Mouse (Mus musculus): ENCODE measurements around the gene Plbd1. TPM values are rescaled to one million over a fixed set of nuclear protein-coding genes. Genes with fewer than 3 reads are reported as not detected.

The Plbd1 gene
- polyA plus RNA-seq, 1 experiment from 2014 or later = 1.4 TPM

- peaks cover 18% of the 10 kb centered on the region for H3K27me3 ChIP-seq (ENCODE audit: control insufficient read depth, insufficient read depth, low read length)
- no peak for DNase-seq (ENCODE audit: low spot score, missing footprints)
- H3K9ac ChIP-seq (ENCODE audit: low read length) = no peak overlapping the region
- 90% methylated on average over 9 of the region's 9 CpGs for WGBS
- no peak overlapping the region for H3K4me2 ChIP-seq
- peaks cover 7% of the 10 kb centered on the region; the same call in 1 of the 2 replicates for H3K4me1 ChIP-seq (ENCODE audit: control insufficient read depth, insufficient read depth, low read length)
- no peak overlapping the region for H3K4me3 ChIP-seq (ENCODE audit: low read depth, low read length)
- no peaks in the 10 kb centered on the region for H3K9me3 ChIP-seq (ENCODE audit: control insufficient read depth, low read length)
- no peaks in the 10 kb centered on the region for H3K36me3 ChIP-seq (ENCODE audit: control insufficient read depth, insufficient read depth, low read length)
- ATAC-seq (ENCODE audit: low FRiP score) = no peak
- H3K27ac ChIP-seq (ENCODE audit: low read depth, low read length) = no peak overlapping the region
Measured at GRCm38 (mm10) chr6:136659226-136659625, 2.5 kb downstream of the Plbd1 start.

GRCm38 (mm10) chr6:136658303-136658702 is 3.4 kb downstream of the Plbd1 start:
- 86% methylated on average over 4 of the region's 4 CpGs for WGBS
- Histone ChIP-seq H3K9me3 (ENCODE audit: control insufficient read depth, low read length) (no peaks in the 10 kb centered on the region), H3K4me2 (no peak overlapping the region), H3K27me3 (ENCODE audit: control insufficient read depth, insufficient read depth, low read length) (peaks cover 18% of the 10 kb centered on the region), H3K4me1 (ENCODE audit: control insufficient read depth, insufficient read depth, low read length) (peaks cover 7% of the 10 kb centered on the region; the same call in 1 of the 2 replicates), H3K9ac (ENCODE audit: low read length) (no peak overlapping the region), H3K4me3 (ENCODE audit: low read depth, low read length) (no peak overlapping the region), H3K27ac (ENCODE audit: low read depth, low read length) (no peak overlapping the region), H3K36me3 (ENCODE audit: control insufficient read depth, insufficient read depth, low read length) (no peaks in the 10 kb centered on the region)
- no peak for ATAC-seq (ENCODE audit: low FRiP score)
- DNase-seq (ENCODE audit: low spot score, missing footprints) = peak; percentile 37

GRCm38 (mm10) chr6:136655786-136656185 is 5.9 kb downstream of the Plbd1 start:
- H3K9me3 ChIP-seq (ENCODE audit: control insufficient read depth, low read length) = no peaks in the 10 kb centered on the region
- H3K4me1 ChIP-seq (ENCODE audit: control insufficient read depth, insufficient read depth, low read length) = no peaks in the 10 kb centered on the region
- H3K36me3 ChIP-seq (ENCODE audit: control insufficient read depth, insufficient read depth, low read length) = no peaks in the 10 kb centered on the region
- no peak for ATAC-seq (ENCODE audit: low FRiP score)
- H3K9ac ChIP-seq (ENCODE audit: low read length) = no peak overlapping the region
- WGBS = 75% methylated on average over 11 of the region's 11 CpGs
- DNase-seq (ENCODE audit: low spot score, missing footprints) = peak; percentile 66
- H3K4me2 ChIP-seq = no peak overlapping the region
- no peaks in the 10 kb centered on the region; the same call in 1 of the 2 replicates for H3K27me3 ChIP-seq (ENCODE audit: control insufficient read depth, insufficient read depth, low read length)
- H3K27ac ChIP-seq (ENCODE audit: low read depth, low read length) = no peak overlapping the region
- H3K4me3 ChIP-seq (ENCODE audit: low read depth, low read length) = no peak overlapping the region

- no peak for DNase-seq (ENCODE audit: low spot score, missing footprints)
- Histone ChIP-seq H3K4me2 (no peak overlapping the region), H3K36me3 (ENCODE audit: control insufficient read depth, insufficient read depth, low read length) (no peaks in the 10 kb centered on the region), H3K9ac (ENCODE audit: low read length) (no peak overlapping the region), H3K27me3 (ENCODE audit: control insufficient read depth, insufficient read depth, low read length) (no peaks in the 10 kb centered on the region), H3K4me3 (ENCODE audit: low read depth, low read length) (no peak overlapping the region), H3K27ac (ENCODE audit: low read depth, low read length) (no peak overlapping the region), H3K9me3 (ENCODE audit: control insufficient read depth, low read length) (no peaks in the 10 kb centered on the region), H3K4me1 (ENCODE audit: control insufficient read depth, insufficient read depth, low read length) (no peaks in the 10 kb centered on the region)
- WGBS = 92% methylated on average over 20 of the region's 20 CpGs
- no peak for ATAC-seq (ENCODE audit: low FRiP score)
Measured at GRCm38 (mm10) chr6:136654470-136654869, 7.3 kb downstream of the Plbd1 start.

- Histone ChIP-seq H3K4me2 (no peak overlapping the region), H3K4me1 (ENCODE audit: control insufficient read depth, insufficient read depth, low read length) (no peaks in the 10 kb centered on the region), H3K9me3 (ENCODE audit: control insufficient read depth, low read length) (no peaks in the 10 kb centered on the region), H3K4me3 (ENCODE audit: low read depth, low read length) (no peak overlapping the region), H3K9ac (ENCODE audit: low read length) (no peak overlapping the region), H3K36me3 (ENCODE audit: control insufficient read depth, insufficient read depth, low read length) (no peaks in the 10 kb centered on the region), H3K27me3 (ENCODE audit: control insufficient read depth, insufficient read depth, low read length) (no peaks in the 10 kb centered on the region), H3K27ac (ENCODE audit: low read depth, low read length) (no peak overlapping the region)
- peak; percentile 37 for DNase-seq (ENCODE audit: low spot score, missing footprints)
- WGBS = 69% methylated on average over 5 of the region's 5 CpGs
- ATAC-seq (ENCODE audit: low FRiP score) = no peak
Measured at GRCm38 (mm10) chr6:136653331-136653730, 8.4 kb downstream of the Plbd1 start.

- no peaks in the 10 kb centered on the region for H3K9me3 ChIP-seq (ENCODE audit: control insufficient read depth, low read length)
- no peak overlapping the region for H3K27ac ChIP-seq (ENCODE audit: low read depth, low read length)
- H3K36me3 ChIP-seq (ENCODE audit: control insufficient read depth, insufficient read depth, low read length) = no peaks in the 10 kb centered on the region
- ATAC-seq (ENCODE audit: low FRiP score) (no peak), DNase-seq (ENCODE audit: low spot score, missing footprints) (peak; percentile 14)
- 91% methylated on average over 8 of the region's 8 CpGs for WGBS
- no peaks in the 10 kb centered on the region for H3K27me3 ChIP-seq (ENCODE audit: control insufficient read depth, insufficient read depth, low read length)
- H3K4me2 ChIP-seq = no peak overlapping the region
- H3K9ac ChIP-seq (ENCODE audit: low read length) = no peak overlapping the region
- no peaks in the 10 kb centered on the region for H3K4me1 ChIP-seq (ENCODE audit: control insufficient read depth, insufficient read depth, low read length)
- H3K4me3 ChIP-seq (ENCODE audit: low read depth, low read length) = no peak overlapping the region
Measured at GRCm38 (mm10) chr6:136650664-136651063, 11.1 kb downstream of the Plbd1 start.

GRCm38 (mm10) chr6:136647455-136647861 is 14.3 kb downstream of the Plbd1 start:
- Histone ChIP-seq H3K4me2 (no peak overlapping the region), H3K27me3 (ENCODE audit: control insufficient read depth, insufficient read depth, low read length) (no peaks in the 10 kb centered on the region), H3K4me1 (ENCODE audit: control insufficient read depth, insufficient read depth, low read length) (no peaks in the 10 kb centered on the region), H3K4me3 (ENCODE audit: low read depth, low read length) (no peak overlapping the region), H3K9me3 (ENCODE audit: control insufficient read depth, low read length) (no peaks in the 10 kb centered on the region; the same call in 1 of the 2 replicates), H3K9ac (ENCODE audit: low read length) (no peak overlapping the region), H3K27ac (ENCODE audit: low read depth, low read length) (no peak overlapping the region), H3K36me3 (ENCODE audit: control insufficient read depth, insufficient read depth, low read length) (no peaks in the 10 kb centered on the region)
- peak; percentile 76 for DNase-seq (ENCODE audit: low spot score, missing footprints)
- no peak for ATAC-seq (ENCODE audit: low FRiP score)
- WGBS = 76% methylated on average over 10 of the region's 10 CpGs

- H3K27me3 ChIP-seq (ENCODE audit: control insufficient read depth, insufficient read depth, low read length) = no peaks in the 10 kb centered on the region
- no peak for DNase-seq (ENCODE audit: low spot score, missing footprints)
- no peak overlapping the region for H3K4me3 ChIP-seq (ENCODE audit: low read depth, low read length)
- H3K4me2 ChIP-seq = no peak overlapping the region
- H3K9me3 ChIP-seq (ENCODE audit: control insufficient read depth, low read length) = no peaks in the 10 kb centered on the region; the same call in 1 of the 2 replicates
- no peaks in the 10 kb centered on the region for H3K36me3 ChIP-seq (ENCODE audit: control insufficient read depth, insufficient read depth, low read length)
- H3K9ac ChIP-seq (ENCODE audit: low read length) = no peak overlapping the region
- WGBS = 51% methylated on average over 6 of the region's 6 CpGs
- no peak for ATAC-seq (ENCODE audit: low FRiP score)
- no peak overlapping the region for H3K27ac ChIP-seq (ENCODE audit: low read depth, low read length)
- H3K4me1 ChIP-seq (ENCODE audit: control insufficient read depth, insufficient read depth, low read length) = no peaks in the 10 kb centered on the region
Measured at GRCm38 (mm10) chr6:136646207-136646606, 15.5 kb downstream of the Plbd1 start.

- H3K4me2 ChIP-seq = no peak overlapping the region
- no peaks in the 10 kb centered on the region; the same call in 1 of the 2 replicates for H3K9me3 ChIP-seq (ENCODE audit: control insufficient read depth, low read length)
- DNase-seq (ENCODE audit: low spot score, missing footprints) (peak; percentile 19), ATAC-seq (ENCODE audit: low FRiP score) (no peak)
- H3K27me3 ChIP-seq (ENCODE audit: control insufficient read depth, insufficient read depth, low read length) = no peaks in the 10 kb centered on the region
- H3K4me3 ChIP-seq (ENCODE audit: low read depth, low read length) = no peak overlapping the region
- H3K36me3 ChIP-seq (ENCODE audit: control insufficient read depth, insufficient read depth, low read length) = no peaks in the 10 kb centered on the region
- no peaks in the 10 kb centered on the region for H3K4me1 ChIP-seq (ENCODE audit: control insufficient read depth, insufficient read depth, low read length)
- H3K27ac ChIP-seq (ENCODE audit: low read depth, low read length) = no peak overlapping the region
- 74% methylated on average over 9 of the region's 9 CpGs for WGBS
- no peak overlapping the region for H3K9ac ChIP-seq (ENCODE audit: low read length)
Measured at GRCm38 (mm10) chr6:136645754-136646153, 16.0 kb downstream of the Plbd1 start.
